Mouse (Mus musculus) thymus, adult 2 months (tissue): ENCODE results near the gene Syt8. TPM values are rescaled to one million over a fixed set of nuclear protein-coding genes. Genes with fewer than 3 reads are reported as not detected.

Experiments
- DNase-seq: peaks from one replicate; pipeline ENCODE4 v3.0.0; 2021
- H3K27ac ChIP-seq: fragments of 200-500 bp; 2 replicates; pipeline ENCODE4 v1.5.1; 2012; ENCODE audit warnings: low read length, control low read depth; ENCODE audit not compliant: control insufficient read depth, insufficient read depth
- H3K27me3 ChIP-seq: fragments of 200-500 bp; 2 replicates; pipeline ENCODE4 v1.6.1; 2012; ENCODE audit warnings: mild to moderate bottlenecking, low read length, moderate library complexity, mixed read lengths; ENCODE audit not compliant: control insufficient read depth, insufficient read depth
- H3K36me3 ChIP-seq: fragments of 200-500 bp; 2 replicates; pipeline ENCODE4 v1.6.1; 2012; ENCODE audit warnings: mild to moderate bottlenecking, low read length, moderate library complexity; ENCODE audit not compliant: control insufficient read depth, insufficient read depth
- H3K4me1 ChIP-seq: fragments of 200-500 bp; replicated peaks from 2 replicates; pipeline ENCODE4 v1.6.1; 2012; ENCODE audit warnings: low read length; ENCODE audit not compliant: control insufficient read depth, insufficient read depth
- H3K4me3 ChIP-seq: fragments of 200-500 bp; 2 replicates; pipeline ENCODE4 v1.5.1; 2012; ENCODE audit warnings: mild to moderate bottlenecking, low read length, control low read depth, moderate library complexity; ENCODE audit not compliant: control insufficient read depth, insufficient read depth
- CTCF ChIP-seq: fragments of 200-500 bp; IDR thresholded peaks from 2 replicates; pipeline ENCODE4 v1.5.1; 2012; ENCODE audit warnings: mild to moderate bottlenecking, control low read depth, low read length, moderate library complexity, borderline replicate concordance; ENCODE audit not compliant: control insufficient read depth, poor library complexity, insufficient read depth; ENCODE audit errors: extremely low read depth
- POLR2A ChIP-seq: fragments of 200-500 bp; IDR thresholded peaks from 2 replicates; pipeline ENCODE4 v1.6.1; 2012; ENCODE audit warnings: mild to moderate bottlenecking, low read length, control low read depth, moderate library complexity; ENCODE audit not compliant: control insufficient read depth, poor library complexity, insufficient read depth; ENCODE audit errors: extremely low read depth
- WGBS: fragments of 180-500 bp; shearing (Covaris S2); methylation state at CpG from one replicate; pipeline ENCODE4 v1.1.7; 2018; 5-methylcytosine and 5-hydroxymethylcytosine counted together
- polyA plus RNA-seq: library from polyadenylated mRNA; depleted of rRNA; stranded (reverse); fragments of >200 nt; gene quantifications from 2 replicates; pipeline ENCODE4 v1.2.3, GENCODE M21; 2012

Gene Syt8
- polyA plus RNA-seq, 1 experiment, result 2.2 TPM

DNA sequence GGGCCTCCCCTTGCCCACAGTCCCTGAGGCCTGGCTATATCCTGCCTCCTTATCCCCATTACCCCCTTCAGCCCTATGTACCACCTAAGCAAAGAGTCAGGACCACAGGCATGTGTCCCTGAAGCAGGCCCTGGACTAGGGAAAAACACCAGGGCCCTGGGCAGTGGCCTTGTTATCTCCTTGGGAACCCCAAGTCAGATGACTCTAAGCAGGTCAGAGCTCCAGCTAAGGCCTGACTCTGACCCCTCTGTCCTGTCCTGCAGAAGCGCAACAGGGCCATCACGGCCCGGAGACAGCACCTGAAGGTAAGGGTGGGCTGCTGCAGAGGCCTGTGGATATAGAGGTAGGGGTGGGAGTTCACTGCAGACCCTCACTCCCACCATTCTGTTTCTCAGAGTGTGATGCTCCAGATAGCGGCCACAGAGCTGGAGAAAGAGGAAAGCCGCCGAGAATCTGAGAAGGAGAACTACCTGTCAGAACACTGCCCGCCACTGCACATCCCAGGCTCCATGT is 8.3 kb downstream of the Syt8 start:
- Histone ChIP-seq H3K4me1 (peaks cover 44% of the 10 kb centered on the region), H3K4me3 (no peak overlapping the region), H3K27me3 (no peaks in the 10 kb centered on the region), H3K36me3 (no peaks in the 10 kb centered on the region), H3K27ac (no peak overlapping the region; the same call in 1 of the 2 replicates)
- 88% methylated on average over 7 of the region's 7 CpGs for WGBS
- no peak for DNase-seq
- TF ChIP-seq CTCF (no peak), POLR2A (no peak)

DNA sequence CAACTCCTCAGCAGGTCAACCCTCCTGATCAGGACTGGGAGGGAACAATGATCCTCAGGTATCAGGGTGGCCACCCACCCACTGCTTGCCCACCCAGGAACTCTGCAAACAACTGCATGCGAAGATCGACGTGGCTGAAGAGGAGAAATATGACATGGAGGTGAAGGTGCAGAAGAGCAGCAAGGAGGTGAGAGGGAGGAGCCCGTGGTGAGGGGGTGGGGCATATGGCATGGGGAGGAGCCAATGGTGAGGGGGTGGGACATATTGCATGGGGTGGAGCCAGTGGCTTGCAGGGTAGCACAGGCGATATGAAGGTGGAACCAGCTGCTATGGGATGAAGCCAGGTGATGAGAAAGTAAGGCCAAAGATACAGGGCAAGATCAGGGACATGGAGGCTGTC is 8.8 kb downstream of the Syt8 start:
- TF ChIP-seq POLR2A (no peak), CTCF (no peak)
- 81% methylated on average over 5 of the region's 5 CpGs for WGBS

GRCm38 (mm10) chr7:142444171-142444570 is 9.5 kb downstream of the Syt8 start:
- WGBS, result 93% methylated on average over 6 of the region's 6 CpGs
- DNase-seq, result no peak

More for the DNA sequence above, 8.8 kb downstream of the Syt8 start:
- Histone ChIP-seq H3K27me3 (no peaks in the 10 kb centered on the region), H3K4me3 (no peak overlapping the region), H3K4me1 (peaks cover 44% of the 10 kb centered on the region), H3K36me3 (no peaks in the 10 kb centered on the region), H3K27ac (no peak overlapping the region)
- DNase-seq, result no peak

GRCm38 (mm10) chr7:142445324-142445723 is 10.7 kb downstream of the Syt8 start:
- Histone ChIP-seq H3K27me3 (no peaks in the 10 kb centered on the region), H3K4me1 (peaks cover 48% of the 10 kb centered on the region), H3K36me3 (no peaks in the 10 kb centered on the region), H3K27ac (no peak overlapping the region), H3K4me3 (no peak overlapping the region)
- WGBS, result 91% methylated on average over 6 of the region's 6 CpGs
- no peak for DNase-seq
- TF ChIP-seq CTCF, result no peak
- TF ChIP-seq POLR2A, result no peak

More at GRCm38 (mm10) chr7:142444171-142444570, 9.5 kb downstream of the Syt8 start:
- TF ChIP-seq CTCF, result no peak
- TF ChIP-seq POLR2A, result no peak
- Histone ChIP-seq H3K4me1 (peaks cover 46% of the 10 kb centered on the region), H3K4me3 (no peak overlapping the region), H3K27me3 (no peaks in the 10 kb centered on the region), H3K36me3 (no peaks in the 10 kb centered on the region), H3K27ac (no peak overlapping the region)

GRCm38 (mm10) chr7:142446264-142446663 is 11.6 kb downstream of the Syt8 start:
- Histone ChIP-seq H3K4me1 (peaks cover 42% of the 10 kb centered on the region), H3K36me3 (no peaks in the 10 kb centered on the region), H3K4me3 (no peak overlapping the region), H3K27me3 (no peaks in the 10 kb centered on the region), H3K27ac (no peak overlapping the region)
- TF ChIP-seq CTCF (no peak), POLR2A (no peak)
- DNase-seq, result no peak
- 90% methylated on average over 4 of the region's 4 CpGs for WGBS

DNA sequence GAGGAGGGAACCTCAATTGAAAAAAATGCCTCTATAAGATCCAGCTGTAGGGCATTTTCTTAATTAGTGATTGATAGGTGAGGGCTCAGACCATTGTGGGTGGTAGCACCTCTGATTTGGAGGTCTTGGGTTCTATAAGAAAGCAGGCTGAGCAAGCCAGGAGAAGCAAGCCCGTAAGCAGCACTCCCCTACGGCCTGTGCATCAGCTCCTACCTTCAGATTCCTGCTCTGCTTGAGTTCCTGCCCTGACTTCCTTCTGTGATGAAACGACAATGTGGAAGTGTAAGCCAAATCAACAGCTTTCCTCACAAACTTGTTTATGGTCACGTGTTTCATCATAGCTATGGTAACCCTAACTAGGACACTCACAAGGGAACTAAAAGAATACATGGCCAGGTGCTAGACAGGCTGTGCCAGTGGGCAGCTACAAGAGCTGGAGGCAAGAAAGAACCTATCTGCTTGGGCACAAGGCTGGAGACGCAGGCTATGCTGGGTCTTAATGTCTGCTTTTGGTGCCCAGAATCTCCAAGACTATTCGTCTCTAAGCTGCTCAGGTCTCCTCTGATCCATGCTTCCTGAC is 14.5 kb downstream of the Syt8 start:
- Histone ChIP-seq H3K4me3 (no peak overlapping the region), H3K4me1 (peaks cover 21% of the 10 kb centered on the region), H3K36me3 (no peaks in the 10 kb centered on the region), H3K27ac (no peak overlapping the region), H3K27me3 (no peaks in the 10 kb centered on the region)
- DNase-seq, result no peak
- TF ChIP-seq CTCF (no peak), POLR2A (no peak)
- WGBS, result 95% methylated on average over 6 of the region's 6 CpGs
